Mouse (Mus musculus) regulatory T cell (primary cell): ENCODE measurements around the gene Rhot1.
"Not testable (repeated sequence)": the region's sequence is repeated elsewhere in the genome, so short reads cannot be mapped to it uniquely, and the experiment has no call there.

Experiments
- in situ Hi-C: fragments of 300-600 bp; cut with MboI, MseI; formaldehyde crosslinking; loops from one replicate; pipeline ENCODE4 v1.15.1; 2025; ENCODE audit warnings: high pct_unique_total_duplicates

Rhot1 gene

GRCm38 (mm10) chr11:80193827-80194226 is 15.0 kb upstream of the Rhot1 start:
- in situ Hi-C loops: no loop called here

GRCm38 (mm10) chr11:80196351-80196750 is 12.5 kb upstream of the Rhot1 start:
- in situ Hi-C loops: no loop called here

- in situ Hi-C loops: no loop called here
Measured at GRCm38 (mm10) chr11:80199316-80199715, 9.5 kb upstream of the Rhot1 start.

GRCm38 (mm10) chr11:80199773-80200172 is 9.0 kb upstream of the Rhot1 start:
- in situ Hi-C loops: no loop called here

GRCm38 (mm10) chr11:80200326-80200725 is 8.5 kb upstream of the Rhot1 start:
- in situ Hi-C loops: no loop called here

- in situ Hi-C loops: no loop called here
Measured at GRCm38 (mm10) chr11:80202296-80202695, 6.5 kb upstream of the Rhot1 start.

- in situ Hi-C loops: no loop called here
Measured at GRCm38 (mm10) chr11:80204037-80204436, 4.8 kb upstream of the Rhot1 start.

- in situ Hi-C loops: no loop called here
Measured at GRCm38 (mm10) chr11:80204941-80205340, 3.9 kb upstream of the Rhot1 start.

- in situ Hi-C loops: no loop called here
Measured at GRCm38 (mm10) chr11:80208465-80208859, 357 bp upstream of the Rhot1 start.

GRCm38 (mm10) chr11:80210321-80210720 is 1.5 kb downstream of the Rhot1 start:
- in situ Hi-C loops: no loop called here

- in situ Hi-C loops: no loop called here
Measured at GRCm38 (mm10) chr11:80212282-80212681, 3.5 kb downstream of the Rhot1 start.

GRCm38 (mm10) chr11:80215291-80215690 is 6.5 kb downstream of the Rhot1 start:
- in situ Hi-C loops: no loop called here

GRCm38 (mm10) chr11:80218657-80219293 is 10.0 kb downstream of the Rhot1 start:
- in situ Hi-C loops: no loop called here

- in situ Hi-C loops: not testable (repeated sequence)
Measured at GRCm38 (mm10) chr11:80230066-80230465, 21.2 kb downstream of the Rhot1 start.

- in situ Hi-C loops: no loop called here
Measured at GRCm38 (mm10) chr11:80237278-80237677, 28.5 kb downstream of the Rhot1 start.

- in situ Hi-C loops: no loop called here
Measured at GRCm38 (mm10) chr11:80238306-80238705, 29.5 kb downstream of the Rhot1 start.

- in situ Hi-C loops: no loop called here
Measured at GRCm38 (mm10) chr11:80247026-80247425, 38.2 kb downstream of the Rhot1 start.

GRCm38 (mm10) chr11:80248531-80248930 is 39.7 kb downstream of the Rhot1 start:
- in situ Hi-C loops: no loop called here

GRCm38 (mm10) chr11:80264137-80264536 is 55.3 kb downstream of the Rhot1 start:
- in situ Hi-C loops: no loop called here

- in situ Hi-C loops: loop anchor here (10.0 kb wide), 1 partner anchor 184 kb away; no protein-coding TSS in a partner anchor
Measured at GRCm38 (mm10) chr11:80271096-80271495, 62.3 kb downstream of the Rhot1 start.

GRCm38 (mm10) chr11:80275011-80275410 is 66.2 kb downstream of the Rhot1 start:
- in situ Hi-C loops: loop anchor here (10.0 kb wide), 1 partner anchor 180 kb away; no protein-coding TSS in a partner anchor

GRCm38 (mm10) chr11:80278054-80278453 is 69.2 kb downstream of the Rhot1 start:
- in situ Hi-C loops: loop anchor here (10.0 kb wide), 1 partner anchor 177 kb away; no protein-coding TSS in a partner anchor

- in situ Hi-C loops: loop anchor here (5.0 kb wide), 1 partner anchor 69 kb away; no protein-coding TSS in a partner anchor
Measured at GRCm38 (mm10) chr11:80283786-80284185, 75.0 kb downstream of the Rhot1 start.

- in situ Hi-C loops: loop anchor here (5.0 kb wide), 1 partner anchor 68 kb away; no protein-coding TSS in a partner anchor
Measured at GRCm38 (mm10) chr11:80284641-80285040, 75.8 kb downstream of the Rhot1 start.
